Mouse (Mus musculus): ENCODE measurements around the gene B3glct.

DNA sequence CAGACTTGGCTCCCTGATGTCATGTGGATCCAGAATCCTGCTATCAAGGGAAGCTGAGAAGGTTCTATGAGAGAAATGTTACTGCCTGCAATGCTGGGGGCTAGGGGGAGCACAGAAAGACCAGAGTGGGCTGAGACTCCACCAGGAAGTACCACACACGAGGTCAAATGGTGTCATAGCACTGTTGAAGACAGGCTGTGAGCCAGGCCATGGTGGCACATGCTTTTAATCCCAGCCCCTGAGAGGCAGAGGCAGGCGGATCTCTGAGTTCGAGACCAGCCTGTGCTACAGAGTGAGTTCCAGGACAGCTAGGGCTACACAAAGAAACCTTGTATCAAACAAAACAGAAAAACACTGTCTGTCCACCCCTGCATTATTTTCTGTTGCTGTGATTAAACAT, 75.0 kb downstream of the B3glct start:
- TF ChIP-seq CHD2 (IDR thresholded peaks at IDR 0.05; ENCODE audit: low read depth, low read length) (no peak), ZNF384 (IDR thresholded peaks at IDR 0.05; ENCODE audit: low read depth, low read length) (no peak)
